Mouse (Mus musculus) Patski (cell line): Measurements from ENCODE around the gene Fdx1. TPM values are rescaled to one million over a fixed set of nuclear protein-coding genes. Genes with fewer than 3 reads are reported as not detected.
A peak's percentile ranks its signal among the peaks of the same experiment; 100 is the strongest.

Experiments
- ATAC-seq: fragments of 100-300 bp; one replicate; pipeline ENCODE4 v1.8.0; 2021
- CTCF ChIA-PET: fragments of 350-600 bp; sonication (Branson Sonifier 250); formaldehyde crosslinking; loops from one replicate; lab custom pipeline; 2022; ENCODE audit warnings: inconsistent platforms; lab: Charles Lee
- POLR2A ChIA-PET: fragments of 350-600 bp; sonication (Branson Sonifier 250); formaldehyde crosslinking; loops from one replicate; lab custom pipeline; 2022; ENCODE audit warnings: antibody characterized with exemption, inconsistent platforms; lab: Charles Lee
- DNase-seq: peaks from one replicate; pipeline ENCODE4 v3.0.0-alpha.2; 2011; ENCODE audit warnings: low read depth, low spot score
- H3K27me3 ChIP-seq: fragments of 371-371 bp; one replicate; pipeline ENCODE4 v1.5.1; 2021
- CTCF ChIP-seq: fragments of 100-300 bp; IDR thresholded peaks from one replicate; pipeline ENCODE4 v1.5.1; 2021
- in situ Hi-C: fragments of 300-500 bp; cut with MboI; formaldehyde crosslinking; loops from 3 replicates; pipeline ENCODE4 v1.11.1; 2018; ENCODE audit warnings: low pct_unique_long_range_greater_than_20kb, mixed read lengths
- polyA plus RNA-seq: library from polyadenylated mRNA; unstranded; gene quantifications from one replicate; pipeline ENCODE4 v1.2.3, GENCODE M21; 2021

Fdx1 gene
- polyA plus RNA-seq, 1 experiment from 2014 or later, result 62.4 TPM

- ChIA-PET CTCF (no interaction called here), POLR2A (no interaction called here)
- DNase-seq (no peak), ATAC-seq (no peak)
- in situ Hi-C loops, result no loop called here
- no peaks in the 10 kb centered on the region for H3K27me3 ChIP-seq
- TF ChIP-seq CTCF, result no peak
Measured at GRCm38 (mm10) chr9:51934641-51935040, 28.7 kb downstream of the Fdx1 start.

- no peak for TF ChIP-seq CTCF
- DNase-seq (no peak), ATAC-seq (no peak)
- CTCF ChIA-PET, result no interaction called here
- POLR2A ChIA-PET, result no interaction called here
- in situ Hi-C loops, result no loop called here
- no peaks in the 10 kb centered on the region for H3K27me3 ChIP-seq
Measured at GRCm38 (mm10) chr9:51931997-51932396, 31.4 kb downstream of the Fdx1 start.

GRCm38 (mm10) chr9:51931054-51931690 lies 32.2 kb downstream of the Fdx1 start:
- no peak for DNase-seq
- POLR2A ChIA-PET, result no interaction called here
- CTCF ChIA-PET, result interaction anchor here (1.1 kb wide), 1 partner anchor 10 kb away, joined by 3 read pairs; no protein-coding TSS in a partner anchor
- in situ Hi-C loops, result no loop called here
- H3K27me3 ChIP-seq, result no peaks in the 10 kb centered on the region
- TF ChIP-seq CTCF, result no peak
- ATAC-seq, result no peak

GRCm38 (mm10) chr9:51929972-51930371 lies 33.4 kb downstream of the Fdx1 start:
- TF ChIP-seq CTCF, result no peak
- ChIA-PET CTCF (interaction anchor here (1.1 to 1.5 kb wide), 2 partner anchors 9 to 13 kb away, joined by 3 read pairs; no protein-coding TSS in a partner anchor), POLR2A (no interaction called here)
- in situ Hi-C loops, result no loop called here
- ATAC-seq (no peak), DNase-seq (no peak)
- no peaks in the 10 kb centered on the region for H3K27me3 ChIP-seq

GRCm38 (mm10) chr9:51928659-51929058 lies 34.7 kb downstream of the Fdx1 start:
- DNase-seq, result no peak
- POLR2A ChIA-PET, result no interaction called here
- CTCF ChIA-PET, result no interaction called here
- no peak for ATAC-seq
- H3K27me3 ChIP-seq, result no peaks in the 10 kb centered on the region
- no peak for TF ChIP-seq CTCF
- in situ Hi-C loops, result no loop called here

GRCm38 (mm10) chr9:51928116-51928515 lies 35.2 kb downstream of the Fdx1 start:
- ChIA-PET POLR2A (no interaction called here), CTCF (no interaction called here)
- in situ Hi-C loops, result no loop called here
- ATAC-seq, result peak; percentile 31
- TF ChIP-seq CTCF, result no peak
- no peak for DNase-seq
- H3K27me3 ChIP-seq, result no peaks in the 10 kb centered on the region

GRCm38 (mm10) chr9:51927680-51928079 lies 35.7 kb downstream of the Fdx1 start:
- ChIA-PET CTCF (no interaction called here), POLR2A (no interaction called here)
- DNase-seq, result no peak
- H3K27me3 ChIP-seq, result no peaks in the 10 kb centered on the region
- TF ChIP-seq CTCF, result no peak
- ATAC-seq, result no peak
- in situ Hi-C loops, result no loop called here

- in situ Hi-C loops, result no loop called here
- ATAC-seq (no peak), DNase-seq (no peak)
- ChIA-PET POLR2A (interaction anchor here (0.6 kb wide), 2 partner anchors 121 to 851 kb away, joined by 3 to 4 read pairs; no protein-coding TSS in a partner anchor), CTCF (no interaction called here)
- no peak for TF ChIP-seq CTCF
- H3K27me3 ChIP-seq, result no peaks in the 10 kb centered on the region
Measured at GRCm38 (mm10) chr9:51926629-51927028, 36.7 kb downstream of the Fdx1 start.

- CTCF ChIA-PET, result no interaction called here
- POLR2A ChIA-PET, result no interaction called here
Measured at GRCm38 (mm10) chr9:51924551-51925081, 38.7 kb downstream of the Fdx1 start.

GRCm38 (mm10) chr9:51922756-51923155 lies 40.6 kb downstream of the Fdx1 start:
- CTCF ChIA-PET, result interaction anchor here (1.0 kb wide), 1 partner anchor 23 kb away, joined by 3 read pairs; no protein-coding TSS in a partner anchor
- H3K27me3 ChIP-seq, result no peaks in the 10 kb centered on the region
- ATAC-seq (no peak), DNase-seq (no peak)
- no peak for TF ChIP-seq CTCF
- in situ Hi-C loops, result loop anchor here (25.0 kb wide), 1 partner anchor 760 kb away; the partner anchor contains the start of gene Gm32742
- POLR2A ChIA-PET, result no interaction called here

More at GRCm38 (mm10) chr9:51924551-51925081, 38.7 kb downstream of the Fdx1 start:
- TF ChIP-seq CTCF, result no peak
- in situ Hi-C loops, result loop anchor here (25.0 kb wide), 1 partner anchor 762 kb away; the partner anchor contains the start of gene Gm32742
- H3K27me3 ChIP-seq, result no peaks in the 10 kb centered on the region
- ATAC-seq (no peak), DNase-seq (no peak)

- ChIA-PET CTCF (no interaction called here), POLR2A (no interaction called here)
- in situ Hi-C loops, result loop anchor here (25.0 kb wide), 1 partner anchor 753 kb away; the partner anchor contains the start of gene Gm32742
- ATAC-seq, result no peak
- DNase-seq, result no peak
- TF ChIP-seq CTCF, result no peak
- H3K27me3 ChIP-seq, result no peaks in the 10 kb centered on the region
Measured at GRCm38 (mm10) chr9:51915580-51915979, 47.8 kb downstream of the Fdx1 start.
